Mouse (Mus musculus) forebrain, embryonic 10.5 days (tissue): ENCODE data around the gene Fam13c. TPM values are rescaled to one million over a fixed set of nuclear protein-coding genes. Genes with fewer than 3 reads are reported as not detected.

ENCODE experiments used
- DNase-seq: peaks from one replicate; pipeline ENCODE4 v3.0.0-alpha.2; 2017; ENCODE audit warnings: low spot score; ENCODE audit errors: extremely low spot score
- H3K27ac ChIP-seq: fragments of 300-500 bp; sonication (generic); 2 replicates; pipeline ENCODE4 v1.5.1; 2016; ENCODE audit warnings: mild to moderate bottlenecking
- H3K27me3 ChIP-seq: fragments of 300-500 bp; sonication (generic); 2 replicates; pipeline ENCODE4 v1.6.1; 2016; ENCODE audit warnings: mild to moderate bottlenecking; ENCODE audit not compliant: poor library complexity, severe bottlenecking
- H3K36me3 ChIP-seq: fragments of 300-500 bp; sonication (generic); replicated peaks from 2 replicates; pipeline ENCODE4 v1.6.1; 2016; ENCODE audit warnings: mild to moderate bottlenecking, moderate library complexity
- H3K4me1 ChIP-seq: fragments of 300-500 bp; sonication (generic); 2 replicates; pipeline ENCODE4 v1.6.1; 2016
- H3K4me3 ChIP-seq: fragments of 300-500 bp; sonication (generic); 2 replicates; pipeline ENCODE4 v1.5.1; 2016; ENCODE audit warnings: mild to moderate bottlenecking, moderate library complexity
- H3K9me3 ChIP-seq: fragments of 300-500 bp; sonication (generic); 2 replicates; pipeline ENCODE4 v1.6.1; 2016; ENCODE audit warnings: mild to moderate bottlenecking, moderate library complexity
- WGBS: fragments of 180-500 bp; shearing (Covaris S2); methylation state at CpG from one replicate; pipeline ENCODE4 v1.1.7; 2016; 5-methylcytosine and 5-hydroxymethylcytosine counted together
- polyA plus RNA-seq: library from polyadenylated mRNA; unstranded; fragments of >200 nt; fragmentation: Nextera tagmentation; extraction: Ambion mirVana; gene quantifications from 2 replicates; pipeline ENCODE4 v1.2.1, GENCODE M21; 2016

The Fam13c gene
- polyA plus RNA-seq, 1 experiment from 2014 or later, result 8.4 TPM

GRCm38 (mm10) chr10:70506499-70507168 is 66.4 kb downstream of the Fam13c start:
- Histone ChIP-seq H3K27ac (no peak overlapping the region), H3K9me3 (peaks cover 15% of the 10 kb centered on the region; the same call in 1 of the 2 replicates), H3K4me1 (peaks cover 19% of the 10 kb centered on the region), H3K36me3 (no peaks in the 10 kb centered on the region; the same call in 1 of the 2 replicates), H3K4me3 (no peak overlapping the region), H3K27me3 (no peaks in the 10 kb centered on the region)
- 51% methylated on average over 15 of the region's 15 CpGs for WGBS
- DNase-seq, result no peak

- Histone ChIP-seq H3K9me3 (peaks cover 15% of the 10 kb centered on the region; the same call in 1 of the 2 replicates), H3K4me3 (no peak overlapping the region), H3K27me3 (no peaks in the 10 kb centered on the region), H3K27ac (no peak overlapping the region), H3K4me1 (peaks cover 19% of the 10 kb centered on the region), H3K36me3 (no peaks in the 10 kb centered on the region)
- DNase-seq, result no peak
- WGBS, result 92% methylated on average over 3 of the region's 3 CpGs
Observed at GRCm38 (mm10) chr10:70507880-70508279, 67.6 kb downstream of the Fam13c start.

- WGBS, result 89% methylated on average over 9 of the region's 9 CpGs
- H3K4me3 ChIP-seq, result no peak overlapping the region
- no peaks in the 10 kb centered on the region for H3K36me3 ChIP-seq
- H3K4me1 ChIP-seq, result peaks cover 9% of the 10 kb centered on the region
- H3K27ac ChIP-seq, result no peak overlapping the region
- no peaks in the 10 kb centered on the region for H3K9me3 ChIP-seq
- DNase-seq, result no peak
- peaks cover 13% of the 10 kb centered on the region for H3K27me3 ChIP-seq
Observed at GRCm38 (mm10) chr10:70514848-70515247, 74.6 kb downstream of the Fam13c start.

GRCm38 (mm10) chr10:70516661-70517060 is 76.4 kb downstream of the Fam13c start:
- Histone ChIP-seq H3K36me3 (no peaks in the 10 kb centered on the region), H3K27me3 (peaks cover 15% of the 10 kb centered on the region), H3K4me1 (peaks cover 27% of the 10 kb centered on the region), H3K27ac (no peak overlapping the region), H3K9me3 (no peaks in the 10 kb centered on the region), H3K4me3 (no peak overlapping the region)
- 88% methylated on average over 8 of the region's 8 CpGs for whole genome bisulfite sequencing
- no peak for DNase-seq

GRCm38 (mm10) chr10:70519640-70520099 is 79.4 kb downstream of the Fam13c start:
- Histone ChIP-seq H3K27ac (peak overlapping the region; percentile 76), H3K27me3 (peaks cover 18% of the 10 kb centered on the region), H3K4me1 (peaks cover 30% of the 10 kb centered on the region), H3K4me3 (peak overlapping the region; percentile 63), H3K9me3 (no peaks in the 10 kb centered on the region), H3K36me3 (no peaks in the 10 kb centered on the region)
- WGBS, result 11% methylated on average over 14 of the region's 14 CpGs
- DNase-seq, result peak; percentile 22

GRCm38 (mm10) chr10:70520143-70521131 is 80.2 kb downstream of the Fam13c start:
- Histone ChIP-seq H3K4me3 (peak overlapping the region; percentile 63), H3K9me3 (no peaks in the 10 kb centered on the region), H3K27me3 (peaks cover 18% of the 10 kb centered on the region), H3K4me1 (peaks cover 30% of the 10 kb centered on the region), H3K36me3 (no peaks in the 10 kb centered on the region), H3K27ac (peak overlapping the region; percentile 76)
- peak; percentile 69 for DNase-seq
- under 1% methylated on average over 38 of the region's 38 CpGs for WGBS

GRCm38 (mm10) chr10:70521379-70521778 is 81.1 kb downstream of the Fam13c start:
- WGBS, result 10% methylated on average over 5 of the region's 5 CpGs
- no peak overlapping the region for H3K27ac ChIP-seq
- H3K9me3 ChIP-seq, result no peaks in the 10 kb centered on the region
- peaks cover 30% of the 10 kb centered on the region for H3K4me1 ChIP-seq
- DNase-seq, result no peak
- peak overlapping the region; percentile 63 for H3K4me3 ChIP-seq
- 0 out of 2 replicates have a peak, but pooled peaks cover 3% of the 10 kb centered on the region for H3K36me3 ChIP-seq
- peaks cover 18% of the 10 kb centered on the region for H3K27me3 ChIP-seq

GRCm38 (mm10) chr10:70530185-70530823 is 90.0 kb downstream of the Fam13c start:
- no peaks in the 10 kb centered on the region for H3K27me3 ChIP-seq
- H3K4me3 ChIP-seq, result no peak overlapping the region
- WGBS, result 94% methylated on average over 12 of the region's 12 CpGs
- H3K4me1 ChIP-seq, result peaks cover 5% of the 10 kb centered on the region; the same call in 1 of the 2 replicates
- no peaks in the 10 kb centered on the region for H3K9me3 ChIP-seq
- no peak overlapping the region for H3K27ac ChIP-seq
- no peak for DNase-seq
- peaks cover 5% of the 10 kb centered on the region; the same call in 1 of the 2 replicates for H3K36me3 ChIP-seq

GRCm38 (mm10) chr10:70532249-70532648 is 92.0 kb downstream of the Fam13c start:
- Histone ChIP-seq H3K27me3 (no peaks in the 10 kb centered on the region), H3K4me3 (no peak overlapping the region), H3K36me3 (peaks cover 10% of the 10 kb centered on the region; the same call in 1 of the 2 replicates), H3K27ac (no peak overlapping the region), H3K9me3 (no peaks in the 10 kb centered on the region), H3K4me1 (peaks cover 5% of the 10 kb centered on the region; the same call in 1 of the 2 replicates)
- WGBS, result 95% methylated on average over 9 of the region's 9 CpGs
- DNase-seq, result no peak

- Histone ChIP-seq H3K4me3 (no peak overlapping the region), H3K36me3 (peaks cover 16% of the 10 kb centered on the region), H3K27me3 (no peaks in the 10 kb centered on the region), H3K9me3 (no peaks in the 10 kb centered on the region), H3K27ac (no peak overlapping the region), H3K4me1 (peaks cover 5% of the 10 kb centered on the region; the same call in 1 of the 2 replicates)
- WGBS, result 74% methylated on average over 8 of the region's 8 CpGs
- no peak for DNase-seq
Observed at GRCm38 (mm10) chr10:70533301-70533781, 93.1 kb downstream of the Fam13c start.

GRCm38 (mm10) chr10:70533986-70534385 is 93.7 kb downstream of the Fam13c start:
- H3K36me3 ChIP-seq, result peaks cover 16% of the 10 kb centered on the region
- H3K9me3 ChIP-seq, result no peaks in the 10 kb centered on the region
- DNase-seq, result no peak
- H3K4me3 ChIP-seq, result no peak overlapping the region
- WGBS, result 90% methylated on average over 12 of the region's 12 CpGs
- H3K27me3 ChIP-seq, result no peaks in the 10 kb centered on the region
- H3K4me1 ChIP-seq, result peaks cover 5% of the 10 kb centered on the region; the same call in 1 of the 2 replicates
- H3K27ac ChIP-seq, result no peak overlapping the region

GRCm38 (mm10) chr10:70534571-70534970 is 94.3 kb downstream of the Fam13c start:
- no peak for DNase-seq
- WGBS, result 95% methylated on average over 10 of the region's 10 CpGs
- H3K4me3 ChIP-seq, result no peak overlapping the region
- no peak overlapping the region for H3K27ac ChIP-seq
- H3K4me1 ChIP-seq, result peaks cover 5% of the 10 kb centered on the region; the same call in 1 of the 2 replicates
- no peaks in the 10 kb centered on the region for H3K9me3 ChIP-seq
- peaks cover 16% of the 10 kb centered on the region for H3K36me3 ChIP-seq
- no peaks in the 10 kb centered on the region for H3K27me3 ChIP-seq
